Mouse (Mus musculus) cortical plate, adult 2 months (tissue): ENCODE measurements around the gene Rin2.

Experiments
- CTCF ChIP-seq: fragments of 200-500 bp; IDR thresholded peaks from 2 replicates; pipeline ENCODE4 v1.5.1; 2011; ENCODE audit warnings: mild to moderate bottlenecking, control low read depth, low read length; ENCODE audit not compliant: insufficient read depth; ENCODE audit errors: extremely low read depth
- POLR2A ChIP-seq: fragments of 200-500 bp; IDR thresholded peaks from 2 replicates; pipeline ENCODE4 v1.6.1; 2011; ENCODE audit warnings: mild to moderate bottlenecking, low read length, control low read depth; ENCODE audit not compliant: insufficient read depth; ENCODE audit errors: extremely low read depth

- TF ChIP-seq CTCF, result no peak
- no peak for TF ChIP-seq POLR2A
Observed at GRCm38 (mm10) chr2:145681626-145682025, 6.6 kb downstream of the Rin2 start.
